Mouse (Mus musculus) ES-E14 (cell line): ENCODE data around the gene 1700069L16Rik.

Experiments
- CHD2 ChIP-seq: IDR thresholded peaks from 2 replicates; pipeline ENCODE4 v1.6.1; 2014; ENCODE audit warnings: mild to moderate bottlenecking, low read depth, low read length, inconsistent platforms
- HCFC1 ChIP-seq: IDR thresholded peaks from 2 replicates; pipeline ENCODE4 v1.6.1; 2012; ENCODE audit warnings: low read length, inconsistent platforms, borderline replicate concordance; ENCODE audit not compliant: insufficient read depth
- MAFK ChIP-seq: IDR thresholded peaks from 2 replicates; pipeline ENCODE4 v1.6.1; 2014; ENCODE audit warnings: mild to moderate bottlenecking, low read depth, low read length, inconsistent platforms; ENCODE audit not compliant: insufficient read depth
- ZC3H11A ChIP-seq: IDR thresholded peaks from 2 replicates; pipeline ENCODE4 v1.6.1; 2012; ENCODE audit warnings: low read depth, mild to moderate bottlenecking, inconsistent platforms, low read length, borderline replicate concordance
- ZNF384 ChIP-seq: IDR thresholded peaks from 2 replicates; pipeline ENCODE4 v1.6.1; 2012; ENCODE audit warnings: low read depth, low read length, inconsistent platforms

DNA sequence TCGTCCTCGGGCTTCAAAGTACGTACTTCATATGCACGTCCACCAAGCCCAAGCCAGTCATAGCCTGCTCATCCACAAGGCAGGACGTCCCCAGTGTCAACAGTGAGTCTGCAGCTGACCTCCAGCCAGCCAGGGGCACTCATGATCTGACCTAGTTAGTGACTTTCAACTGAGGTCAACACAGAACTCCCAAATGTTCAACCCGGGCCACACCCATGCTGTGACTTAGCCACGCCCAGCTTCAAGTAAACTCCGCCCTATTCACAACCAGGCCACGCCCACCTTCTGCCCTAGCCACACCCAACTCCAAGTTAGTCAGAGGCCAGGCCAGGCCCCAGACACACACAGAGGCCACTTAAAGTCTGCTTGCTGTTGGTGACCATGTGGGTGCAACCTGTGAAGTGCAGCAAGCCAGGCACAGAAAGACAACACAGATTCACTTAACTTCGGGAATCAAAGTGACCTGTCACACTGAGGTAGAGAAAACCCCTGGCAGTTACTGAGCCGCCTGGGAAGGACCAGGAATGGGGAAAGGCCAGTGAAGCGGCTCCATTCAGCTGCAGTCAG, 59.9 kb downstream of the 1700069L16Rik start:
- no peak for TF ChIP-seq MAFK
- TF ChIP-seq ZC3H11A: no peak
- no peak for TF ChIP-seq ZNF384
- TF ChIP-seq HCFC1: no peak
- TF ChIP-seq CHD2: no peak
